Mouse (Mus musculus) granulocyte monocyte progenitor cell, adult 5-6 weeks (primary cell): Measurements from ENCODE around the gene Tmem100. TPM values are rescaled to one million over a fixed set of nuclear protein-coding genes. Genes with fewer than 3 reads are reported as not detected.

ENCODE experiments used
- ATAC-seq: replicated peaks from 2 replicates; pipeline ENCODE4 v1.8.0; 2016; ENCODE audit warnings: mild to moderate bottlenecking, moderate TSS enrichment, inconsistent platforms; ENCODE audit not compliant: poor library complexity, severe bottlenecking
- total RNA-seq, 2 experiments: library from RNA; stranded (forward) in 1 of 2; stranded (reverse) in 1 of 2; fragments of 200-712, 200-1000 nt in 1 of 2; fragments of >200 nt in 1 of 2; fragmentation: Nextera tagmentation in 1 of 2; gene quantifications; 2 replicates each; pipeline ENCODE4 v1.2.3; 2014 to 2017

Tmem100 gene
- total RNA-seq (2014; fragmentation: Nextera tagmentation) (0.79 TPM in 1 of 2 replicates, not detected in the other), total RNA-seq (2017) (0.46 TPM in 1 of 2 replicates, not detected in the other)

DNA sequence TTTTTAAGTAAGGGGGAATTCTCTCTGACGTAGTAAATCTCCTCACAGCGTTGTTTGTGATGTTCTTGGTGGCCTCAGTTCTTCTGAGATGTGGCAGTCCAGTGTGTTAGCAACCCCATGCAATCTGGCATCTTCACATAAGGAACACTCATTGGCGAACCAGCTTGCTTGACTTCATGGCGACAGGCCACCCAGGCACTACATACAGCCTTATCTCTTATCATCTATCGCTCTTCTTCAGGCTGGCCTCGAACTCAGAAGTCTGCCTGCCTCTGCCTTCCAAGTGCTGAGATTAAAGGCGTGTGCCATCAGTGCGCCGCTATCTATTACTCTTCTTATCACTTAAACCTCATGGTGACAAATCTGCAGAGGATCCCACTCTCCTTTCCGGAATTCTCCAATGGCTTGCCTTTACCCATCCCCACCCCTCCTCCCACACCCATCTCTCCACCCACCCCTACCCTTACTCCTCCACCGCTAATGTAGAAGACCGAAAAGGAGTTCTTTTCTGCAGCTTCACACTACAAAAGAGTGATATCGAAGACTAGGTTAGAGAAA, at the start of gene Tmem100:
Gene Tmem100 (plus strand): TSS at position 508 of the 558 bp plus-strand sequence.
- no peak for ATAC-seq

DNA sequence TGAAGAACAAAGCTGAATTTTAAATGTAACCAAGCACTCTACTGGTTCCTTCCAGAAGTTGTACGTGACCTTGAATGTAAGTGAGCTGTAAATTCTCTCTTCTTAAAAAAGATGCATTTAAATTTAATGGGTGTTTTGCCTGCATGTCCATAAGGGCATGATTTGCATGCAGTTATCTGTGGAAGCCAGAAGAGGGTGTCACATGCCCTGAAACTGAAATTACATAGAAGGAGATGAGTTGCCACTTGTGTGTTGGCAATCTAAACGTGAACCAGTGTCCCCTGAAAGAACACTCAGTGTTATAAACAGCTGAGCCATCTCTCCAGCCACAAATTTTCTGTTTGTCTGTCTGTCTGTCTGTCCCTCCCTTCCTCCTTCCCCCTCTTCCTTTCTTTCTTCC, 47.2 kb upstream of the Tmem100 start:
- ATAC-seq = no peak

- no peak for ATAC-seq
Observed at GRCm38 (mm10) chr11:89984436-89984835, 45.7 kb upstream of the Tmem100 start.

- ATAC-seq = peak; percentile 78
Observed at GRCm38 (mm10) chr11:89985200-89986187, 44.7 kb upstream of the Tmem100 start.

DNA sequence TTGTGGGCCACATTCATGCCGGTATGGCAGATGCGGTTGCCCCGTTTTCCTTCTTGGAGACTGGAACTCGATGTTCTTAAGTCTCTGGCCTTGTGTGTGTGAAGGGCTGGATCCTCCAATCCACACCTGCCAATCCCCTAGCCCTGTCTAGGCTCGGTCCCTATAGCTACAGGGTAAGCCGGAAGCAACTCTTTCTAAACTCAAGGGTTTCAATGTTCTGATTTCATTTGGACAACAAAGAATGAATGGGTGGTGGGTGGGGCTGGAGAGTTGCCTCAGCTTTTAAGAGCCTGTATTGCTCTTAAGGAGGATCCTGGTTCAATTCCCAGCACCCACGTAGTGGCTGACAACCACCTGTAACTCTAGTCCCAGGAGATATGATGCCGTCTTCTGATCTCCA, 43.6 kb upstream of the Tmem100 start:
- ATAC-seq = no peak

DNA sequence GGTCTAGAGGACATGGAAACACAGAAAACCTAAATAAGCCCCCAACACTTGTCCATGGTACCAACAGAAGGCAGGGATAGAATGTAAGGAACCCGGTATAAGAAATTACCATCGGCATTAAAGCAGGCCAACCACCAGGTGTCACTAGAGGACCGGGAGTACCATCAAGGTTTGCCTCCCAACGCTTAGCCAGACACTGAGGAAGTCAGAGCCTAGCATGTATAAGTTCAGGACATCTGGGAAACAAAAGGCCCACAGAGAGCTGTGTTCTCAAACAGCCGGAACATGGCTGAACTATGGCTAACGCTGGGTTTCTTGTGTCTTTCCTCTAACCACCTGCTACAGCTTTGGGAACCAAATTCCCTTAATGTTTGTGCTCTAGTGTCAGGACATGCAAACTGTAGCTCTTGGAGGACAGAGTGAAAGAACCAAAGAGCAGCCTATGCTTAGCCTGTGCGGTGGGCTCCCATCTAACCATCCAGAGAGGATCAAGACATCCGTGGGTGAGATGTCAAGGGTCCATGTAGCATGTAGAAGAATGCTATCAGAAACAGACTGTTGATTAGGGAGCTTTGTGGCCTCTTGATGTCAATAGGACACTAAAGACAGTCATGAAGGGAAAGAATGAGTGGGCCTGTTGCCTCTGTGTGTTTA, 41.1 kb upstream of the Tmem100 start:
- ATAC-seq = peak; percentile 75

DNA sequence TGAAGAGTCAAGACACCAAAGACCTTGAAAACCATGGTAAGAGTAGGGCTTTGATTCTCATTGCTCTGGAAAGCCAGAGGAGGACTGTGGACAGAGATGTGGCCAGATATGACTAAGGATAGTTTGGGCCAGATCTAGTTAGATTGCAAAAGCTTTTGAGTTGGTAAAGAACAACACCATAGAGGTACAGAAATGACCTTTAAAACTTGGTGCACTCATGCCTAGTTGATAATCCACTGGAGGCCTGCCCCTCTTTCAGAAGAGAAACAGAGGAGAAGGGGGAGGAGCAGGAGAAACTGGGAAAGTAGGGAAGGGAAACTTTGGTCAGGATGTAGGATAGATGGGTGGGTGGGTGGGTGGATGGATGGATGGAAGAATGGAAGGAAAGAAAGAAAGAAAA, 38.5 kb upstream of the Tmem100 start:
- ATAC-seq = no peak

DNA sequence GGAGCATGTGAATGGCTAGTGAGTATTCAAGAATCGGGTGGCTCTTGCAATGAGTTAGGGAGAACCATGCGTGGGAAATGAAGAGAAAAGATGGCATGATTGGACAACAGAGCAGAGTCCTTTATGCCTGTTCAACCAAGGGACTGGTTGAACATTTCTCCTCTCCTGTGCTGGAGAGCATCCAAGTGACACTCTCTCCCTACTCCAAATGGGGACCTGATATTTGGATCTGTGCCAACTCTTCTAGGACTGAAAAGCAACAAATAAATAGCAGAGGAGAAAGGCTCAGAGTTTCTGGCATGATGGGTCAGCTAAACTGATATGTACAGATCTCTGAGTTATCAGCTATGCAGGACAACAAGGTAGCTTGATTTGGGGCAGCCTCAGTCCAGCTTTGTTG, 35.4 kb upstream of the Tmem100 start:
- no peak for ATAC-seq

GRCm38 (mm10) chr11:89995596-89995995, 34.6 kb upstream of the Tmem100 start:
- no peak for ATAC-seq

GRCm38 (mm10) chr11:89996406-89996805, 33.7 kb upstream of the Tmem100 start:
- no peak for ATAC-seq

GRCm38 (mm10) chr11:89996856-89997255, 33.3 kb upstream of the Tmem100 start:
- no peak for ATAC-seq

GRCm38 (mm10) chr11:89998996-89999770, 31.0 kb upstream of the Tmem100 start:
- no peak for ATAC-seq

DNA sequence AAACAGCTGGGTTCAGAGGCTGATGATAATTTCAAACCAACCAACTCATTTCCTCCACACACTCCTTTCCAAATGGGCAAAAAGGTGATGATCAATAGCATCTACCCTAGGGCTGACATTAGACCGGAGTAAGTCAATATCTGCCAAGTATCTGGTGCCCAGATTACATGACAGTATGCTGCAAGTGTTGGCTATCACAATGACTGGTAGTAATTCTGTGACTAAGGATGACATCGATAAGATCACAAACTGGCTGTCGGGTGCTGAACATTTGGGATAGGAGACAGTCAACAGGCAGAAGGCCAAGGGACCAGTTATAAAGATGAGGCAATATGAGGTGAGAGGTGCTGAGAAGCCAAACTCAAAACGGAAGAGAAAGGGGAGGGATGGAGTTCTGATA, 29.5 kb upstream of the Tmem100 start:
- ATAC-seq = no peak

- ATAC-seq = no peak
Observed at GRCm38 (mm10) chr11:90001396-90002230, 28.5 kb upstream of the Tmem100 start.

GRCm38 (mm10) chr11:90002231-90002986, 27.7 kb upstream of the Tmem100 start, which contains the start of gene Pctp:
Gene Pctp (minus strand): TSS chr11:90002894.
- ATAC-seq = peak; percentile 100

DNA sequence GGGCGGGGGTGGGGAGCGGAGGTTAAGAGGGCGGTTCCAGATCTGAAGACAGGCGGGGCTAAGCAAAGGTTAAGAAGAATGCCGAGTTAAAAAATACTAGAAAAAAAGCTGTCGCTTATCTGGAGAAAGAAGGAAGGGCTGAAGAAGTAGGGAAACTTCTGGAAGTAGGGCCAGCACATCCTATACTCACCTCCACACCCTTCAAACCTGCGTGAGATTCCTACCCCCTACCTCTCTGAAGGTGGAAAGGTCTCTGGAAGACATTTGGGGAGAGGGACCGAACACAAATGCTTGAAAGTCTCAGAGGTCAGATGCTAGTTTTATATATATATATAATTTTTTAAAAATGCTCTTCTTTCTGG, 27.2 kb upstream of the Tmem100 start:
- no peak for ATAC-seq

DNA sequence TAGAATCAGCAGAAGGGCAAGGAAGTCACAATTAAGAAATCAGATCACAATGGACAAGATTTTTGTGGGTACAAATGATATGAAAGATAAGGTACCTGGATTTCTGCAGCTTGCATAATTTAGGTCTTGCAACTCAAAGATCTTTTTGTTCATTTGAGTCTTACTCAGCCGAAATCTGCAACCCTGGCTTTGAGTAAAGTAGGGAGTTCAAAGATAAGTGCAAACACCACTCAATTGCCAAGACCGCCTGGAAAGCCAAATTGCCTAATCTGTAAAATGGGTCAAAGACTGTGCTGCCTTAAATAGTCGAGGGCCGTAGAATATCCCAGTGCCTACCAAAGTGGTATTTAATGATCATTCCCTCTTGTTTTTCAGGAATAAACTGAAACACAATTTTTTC, 26.8 kb upstream of the Tmem100 start:
- ATAC-seq = no peak

GRCm38 (mm10) chr11:90006111-90006510, 24.0 kb upstream of the Tmem100 start:
- ATAC-seq = no peak
